Mouse (Mus musculus): ENCODE measurements around the gene Clip2. TPM values are rescaled to one million over a fixed set of nuclear protein-coding genes. Genes with fewer than 3 reads are reported as not detected.
A peak's percentile ranks its signal among the peaks of the same experiment; 100 is the strongest.

Clip2 gene
- polyA plus RNA-seq, 1 experiment from 2014 or later: 15.3 TPM

GRCm38 (mm10) chr5:134540881-134541280 lies 11.4 kb downstream of the Clip2 start:
- 80% methylated on average over 6 of the region's 6 CpGs for whole genome bisulfite sequencing
- Histone ChIP-seq H3K36me3 (peaks cover 27% of the 10 kb centered on the region), H3K9ac (replicated peaks) (no peak overlapping the region), H3K27me3 (no peaks in the 10 kb centered on the region), H3K4me2 (replicated peaks) (no peak overlapping the region), H3K27ac (no peak overlapping the region), H3K9me3 (peaks cover 2% of the 10 kb centered on the region; the same call in 1 of the 2 replicates), H3K4me3 (replicated peaks) (no peak overlapping the region), H3K4me1 (replicated peaks) (peaks cover 34% of the 10 kb centered on the region)
- ATAC-seq: no peak

- Histone ChIP-seq H3K4me2 (replicated peaks) (no peak overlapping the region), H3K4me3 (replicated peaks) (no peak overlapping the region), H3K9me3 (peaks cover 2% of the 10 kb centered on the region; the same call in 1 of the 2 replicates), H3K4me1 (replicated peaks) (peaks cover 30% of the 10 kb centered on the region), H3K27me3 (no peaks in the 10 kb centered on the region), H3K36me3 (peaks cover 34% of the 10 kb centered on the region), H3K27ac (peak overlapping the region; percentile 40; the same call in 1 of the 2 replicates), H3K9ac (replicated peaks) (no peak overlapping the region)
- 5% methylated on average over 3 of the region's 3 CpGs for WGBS
- peak; percentile 35; the same call in 1 of the 2 replicates for ATAC-seq
Measured at GRCm38 (mm10) chr5:134539891-134540290, 12.3 kb downstream of the Clip2 start.

- Histone ChIP-seq H3K27ac (no peak overlapping the region), H3K36me3 (peaks cover 67% of the 10 kb centered on the region), H3K4me2 (replicated peaks) (no peak overlapping the region), H3K4me1 (replicated peaks) (peaks cover 20% of the 10 kb centered on the region), H3K4me3 (replicated peaks) (no peak overlapping the region), H3K9me3 (peaks cover 2% of the 10 kb centered on the region; the same call in 1 of the 2 replicates), H3K27me3 (no peaks in the 10 kb centered on the region), H3K9ac (replicated peaks) (no peak overlapping the region)
- no peak for ATAC-seq
- WGBS: 94% methylated on average over 6 of the region's 6 CpGs
Measured at GRCm38 (mm10) chr5:134536036-134536435, 16.2 kb downstream of the Clip2 start.

- Histone ChIP-seq H3K9ac (replicated peaks) (no peak overlapping the region), H3K27me3 (no peaks in the 10 kb centered on the region), H3K4me2 (replicated peaks) (no peak overlapping the region), H3K9me3 (no peaks in the 10 kb centered on the region), H3K27ac (no peak overlapping the region), H3K4me3 (replicated peaks) (no peak overlapping the region), H3K36me3 (peaks cover 67% of the 10 kb centered on the region), H3K4me1 (replicated peaks) (peaks cover 23% of the 10 kb centered on the region)
- no peak for ATAC-seq
- WGBS: 96% methylated on average over 6 of the region's 6 CpGs
Measured at GRCm38 (mm10) chr5:134532417-134532816, 19.8 kb downstream of the Clip2 start.

GRCm38 (mm10) chr5:134531585-134531984 lies 20.6 kb downstream of the Clip2 start:
- H3K36me3 ChIP-seq: peaks cover 63% of the 10 kb centered on the region
- 84% methylated on average over 9 of the region's 9 CpGs for WGBS

GRCm38 (mm10) chr5:134530830-134531229 lies 21.4 kb downstream of the Clip2 start:
- Histone ChIP-seq H3K36me3 (peaks cover 69% of the 10 kb centered on the region), H3K9ac (replicated peaks) (no peak overlapping the region), H3K9me3 (no peaks in the 10 kb centered on the region), H3K4me2 (replicated peaks) (no peak overlapping the region), H3K4me3 (replicated peaks) (no peak overlapping the region), H3K27me3 (no peaks in the 10 kb centered on the region), H3K4me1 (replicated peaks) (peaks cover 23% of the 10 kb centered on the region), H3K27ac (no peak overlapping the region)
- peak; percentile 61 for ATAC-seq
- 64% methylated on average over 7 of the region's 7 CpGs for WGBS

More at GRCm38 (mm10) chr5:134531585-134531984, 20.6 kb downstream of the Clip2 start:
- H3K27me3 ChIP-seq: no peaks in the 10 kb centered on the region
- no peak for ATAC-seq
- H3K4me1 ChIP-seq (replicated peaks): peaks cover 23% of the 10 kb centered on the region
- no peak overlapping the region for H3K9ac ChIP-seq (replicated peaks)
- no peaks in the 10 kb centered on the region for H3K9me3 ChIP-seq
- H3K4me2 ChIP-seq (replicated peaks): no peak overlapping the region
- no peak overlapping the region for H3K4me3 ChIP-seq (replicated peaks)
- no peak overlapping the region for H3K27ac ChIP-seq

GRCm38 (mm10) chr5:134528488-134528887 lies 23.7 kb downstream of the Clip2 start:
- H3K9ac ChIP-seq (replicated peaks): peak overlapping the region; percentile 46; the same call in 1 of the 2 replicates
- H3K4me2 ChIP-seq (replicated peaks): no peak overlapping the region
- WGBS: 31% methylated on average over 9 of the region's 9 CpGs
- ATAC-seq: no peak
- H3K4me3 ChIP-seq (replicated peaks): no peak overlapping the region
- H3K9me3 ChIP-seq: no peaks in the 10 kb centered on the region
- H3K36me3 ChIP-seq: peaks cover 63% of the 10 kb centered on the region
- peak overlapping the region; percentile 25; the same call in 1 of the 2 replicates for H3K27ac ChIP-seq
- H3K27me3 ChIP-seq: no peaks in the 10 kb centered on the region
- peaks cover 23% of the 10 kb centered on the region for H3K4me1 ChIP-seq (replicated peaks)

- peaks cover 25% of the 10 kb centered on the region for H3K4me1 ChIP-seq (replicated peaks)
- no peaks in the 10 kb centered on the region for H3K9me3 ChIP-seq
- H3K4me2 ChIP-seq (replicated peaks): no peak overlapping the region
- H3K9ac ChIP-seq (replicated peaks): no peak overlapping the region
- H3K27ac ChIP-seq: no peak overlapping the region
- ATAC-seq: no peak
- 92% methylated on average over 15 of the region's 15 CpGs for WGBS
- H3K27me3 ChIP-seq: no peaks in the 10 kb centered on the region
- H3K4me3 ChIP-seq (replicated peaks): no peak overlapping the region
- peaks cover 64% of the 10 kb centered on the region for H3K36me3 ChIP-seq
Measured at GRCm38 (mm10) chr5:134525971-134526711, 26.1 kb downstream of the Clip2 start.

- Histone ChIP-seq H3K4me1 (replicated peaks) (peaks cover 17% of the 10 kb centered on the region), H3K9me3 (no peaks in the 10 kb centered on the region), H3K9ac (replicated peaks) (no peak overlapping the region), H3K27me3 (no peaks in the 10 kb centered on the region), H3K36me3 (peaks cover 72% of the 10 kb centered on the region), H3K4me2 (replicated peaks) (no peak overlapping the region), H3K27ac (no peak overlapping the region), H3K4me3 (replicated peaks) (no peak overlapping the region)
- no peak for ATAC-seq
- WGBS: 86% methylated on average over 5 of the region's 5 CpGs
Measured at GRCm38 (mm10) chr5:134523728-134524127, 28.5 kb downstream of the Clip2 start.

GRCm38 (mm10) chr5:134522524-134522923 lies 29.7 kb downstream of the Clip2 start:
- peaks cover 84% of the 10 kb centered on the region for H3K36me3 ChIP-seq
- no peak overlapping the region for H3K27ac ChIP-seq
- H3K27me3 ChIP-seq: no peaks in the 10 kb centered on the region
- ATAC-seq: 0 out of 2 replicates have a peak, but pooled peaks have one; percentile 5
- H3K4me1 ChIP-seq (replicated peaks): 0 out of 2 replicates have a peak, but pooled peaks cover 7% of the 10 kb centered on the region
- WGBS: 95% methylated on average over 26 of the region's 26 CpGs
- no peaks in the 10 kb centered on the region for H3K9me3 ChIP-seq
- no peak overlapping the region for H3K4me2 ChIP-seq (replicated peaks)
- H3K4me3 ChIP-seq (replicated peaks): no peak overlapping the region
- no peak overlapping the region for H3K9ac ChIP-seq (replicated peaks)

GRCm38 (mm10) chr5:134521806-134522205 lies 30.4 kb downstream of the Clip2 start:
- Histone ChIP-seq H3K27me3 (no peaks in the 10 kb centered on the region), H3K4me2 (replicated peaks) (no peak overlapping the region), H3K9ac (replicated peaks) (no peak overlapping the region), H3K4me1 (replicated peaks) (0 out of 2 replicates have a peak, but pooled peaks cover 7% of the 10 kb centered on the region), H3K9me3 (no peaks in the 10 kb centered on the region), H3K4me3 (replicated peaks) (no peak overlapping the region), H3K27ac (0 out of 2 replicates have a peak overlapping the region, but pooled peaks have one; percentile 31), H3K36me3 (peaks cover 88% of the 10 kb centered on the region)
- 89% methylated on average over 7 of the region's 7 CpGs for WGBS
- ATAC-seq: no peak

- WGBS: 57% methylated on average over 2 of the region's 2 CpGs
- Histone ChIP-seq H3K4me1 (replicated peaks) (0 out of 2 replicates have a peak, but pooled peaks cover 7% of the 10 kb centered on the region), H3K9me3 (no peaks in the 10 kb centered on the region), H3K4me2 (replicated peaks) (no peak overlapping the region), H3K4me3 (replicated peaks) (no peak overlapping the region), H3K36me3 (peaks cover 88% of the 10 kb centered on the region), H3K27ac (peak overlapping the region; percentile 31; the same call in 1 of the 2 replicates), H3K27me3 (no peaks in the 10 kb centered on the region), H3K9ac (replicated peaks) (no peak overlapping the region)
- no peak for ATAC-seq
Measured at GRCm38 (mm10) chr5:134521131-134521530, 31.1 kb downstream of the Clip2 start.

Data from midbrain, embryonic 13.5 days (tissue).